Mouse (Mus musculus): ENCODE measurements around the gene F830045P16Rik.

DNA sequence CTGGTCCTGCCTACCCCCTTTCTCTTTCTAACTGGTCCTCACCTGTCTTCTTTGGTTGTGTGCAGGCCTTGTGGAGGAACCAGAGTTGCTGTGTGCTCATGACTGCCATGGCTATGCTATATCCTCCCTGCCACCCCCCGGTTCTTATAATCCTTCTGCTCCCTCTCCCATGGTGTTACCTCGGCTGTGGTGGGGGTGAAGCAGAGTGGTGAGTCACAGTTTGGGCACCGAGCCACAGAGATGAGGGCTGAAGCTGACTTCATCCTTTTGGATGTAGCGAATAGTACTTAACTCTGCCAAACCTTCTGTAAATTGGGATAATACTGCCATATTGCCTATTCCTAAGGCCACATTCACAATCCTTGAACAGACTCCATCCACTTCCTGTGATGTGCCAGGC lies 44.3 kb upstream of the F830045P16Rik start:
- no peak for TF ChIP-seq CTCF (IDR thresholded peaks at IDR 0.05; ENCODE audit: borderline replicate concordance, extremely low read depth, insufficient read depth, insufficient read length)
- TF ChIP-seq POLR2A (IDR thresholded peaks at IDR 0.05; ENCODE audit: borderline replicate concordance, extremely low read depth, insufficient read depth, insufficient read length, poor library complexity, severe bottlenecking): no peak
